In the genomic region with DNA sequence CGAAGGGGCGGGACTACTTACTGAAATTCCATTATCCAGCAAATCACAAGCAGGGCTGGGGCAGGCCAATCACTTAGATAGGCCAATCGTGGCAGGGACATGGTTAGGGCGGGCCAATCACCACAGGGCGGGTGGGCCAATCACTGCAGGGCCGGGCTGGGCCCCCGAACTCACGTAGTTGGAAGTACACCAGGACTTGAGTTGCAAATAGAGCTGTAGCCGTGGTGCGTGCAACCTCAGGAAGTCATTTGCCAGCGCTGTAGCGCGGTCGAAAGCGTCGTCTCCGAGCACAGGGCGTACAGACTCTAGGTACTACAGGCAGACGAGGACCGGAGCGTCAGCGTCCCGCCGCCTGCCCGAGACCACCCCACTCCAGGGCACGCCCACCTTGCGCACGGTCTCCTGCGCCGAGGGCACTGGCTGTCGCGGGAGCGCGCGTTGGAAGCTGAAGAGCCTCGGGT, we compare ENCODE assay signal across 8 mouse cellular contexts. TPM values are rescaled to one million over a fixed set of nuclear protein-coding genes. Genes with fewer than 3 reads are reported as not detected.
DNase-seq lines count a peak whose midpoint lies in the region; ATAC-seq and TF ChIP-seq lines count a peak whose summit lies in the region.

No protein-coding gene starts in this region.

- peak overlapping the region; percentile 82 to 85 for H3K4me3 ChIP-seq in ES-E14 (ENCODE audit: insufficient read depth in 1 of 2, low read depth in 1 of 2, low read length in 2 of 2, poor library complexity in 1 of 2, severe bottlenecking in 1 of 2)
- H3K4me3 ChIP-seq in forebrain, embryonic 15.5 days, result peak overlapping the region; percentile 68
- H3K4me3 ChIP-seq in lung, embryonic 14.5 days (ENCODE audit: low read depth, low read length), result peak overlapping the region; percentile 55
- H3K4me3 ChIP-seq in olfactory bulb, adult 2 months (ENCODE audit: insufficient read depth, low read depth, low read length), result peak overlapping the region; percentile 55

- peak overlapping the region; percentile 95 for H3K4me2 ChIP-seq in forebrain, embryonic 15.5 days (replicated peaks)
- H3K4me2 ChIP-seq in lung, embryonic 14.5 days, result peak overlapping the region; percentile 77

- H3K4me1 ChIP-seq in ES-E14 (ENCODE audit: control insufficient read depth in 2 of 2, insufficient read depth in 2 of 2, low read length in 2 of 2, poor library complexity in 1 of 2), result peaks cover 0 to 14% of the 10 kb centered on the region in 2 experiments; a peak in 1 of 4 replicates
- H3K4me1 ChIP-seq in forebrain, embryonic 15.5 days, result peaks cover 48% of the 10 kb centered on the region
- H3K4me1 ChIP-seq in lung, embryonic 14.5 days (ENCODE audit: insufficient read depth), result no peaks in the 10 kb centered on the region; the same call in 1 of the 2 replicates
- H3K4me1 ChIP-seq in olfactory bulb, adult 2 months (ENCODE audit: control insufficient read depth, insufficient read depth, low read length), result peaks cover 31% of the 10 kb centered on the region

- H3K36me3 ChIP-seq in ES-E14 (ENCODE audit: control insufficient read depth, insufficient read depth, low read length, poor library complexity, severe bottlenecking), result peaks cover 16% of the 10 kb centered on the region; the same call in 1 of the 2 replicates
- peaks cover 23% of the 10 kb centered on the region for H3K36me3 ChIP-seq in forebrain, embryonic 15.5 days
- peaks cover 8% of the 10 kb centered on the region; the same call in 1 of the 2 replicates for H3K36me3 ChIP-seq in lung, embryonic 14.5 days (ENCODE audit: insufficient read depth)

- H3K9ac ChIP-seq in ES-E14 (ENCODE audit: insufficient read depth, low read depth, low read length, poor library complexity, severe bottlenecking), result peak overlapping the region; percentile 77
- H3K9ac ChIP-seq in forebrain, embryonic 15.5 days (replicated peaks), result peak overlapping the region; percentile 56
- peak overlapping the region; percentile 59 for H3K9ac ChIP-seq in lung, embryonic 14.5 days

- under 1% methylated on average over 36 of the region's 36 CpGs for WGBS in forebrain, embryonic 15.5 days
- 1% methylated on average over 36 of the region's 36 CpGs for WGBS in lung, embryonic 14.5 days
- 3% methylated on average over 36 of the region's 36 CpGs for WGBS in olfactory bulb, adult 2 months

- no peaks in the 10 kb centered on the region for H3K9me3 ChIP-seq in ES-E14 (ENCODE audit: control insufficient read depth, insufficient read depth, low read depth, low read length)
- H3K9me3 ChIP-seq in forebrain, embryonic 15.5 days, result no peaks in the 10 kb centered on the region
- H3K9me3 ChIP-seq in lung, embryonic 14.5 days (ENCODE audit: low read depth, low read length), result no peaks in the 10 kb centered on the region

- no peaks in the 10 kb centered on the region for H3K27me3 ChIP-seq in forebrain, embryonic 15.5 days
- no peaks in the 10 kb centered on the region for H3K27me3 ChIP-seq in lung, embryonic 14.5 days (ENCODE audit: insufficient read depth, low read length)

- peak; percentile 96 for ATAC-seq in forebrain, embryonic 15.5 days (replicated peaks)
- ATAC-seq in lung, embryonic 14.5 days (ENCODE audit: insufficient read depth), result peak; percentile 97

- no peak for TF ChIP-seq CTCF in lung, embryonic 14.5 days (IDR thresholded peaks at IDR 0.05; ENCODE audit: low read depth)
- no peak for TF ChIP-seq CTCF in olfactory bulb, adult 2 months (IDR thresholded peaks at IDR 0.05; ENCODE audit: insufficient read depth, low read depth, low read length)

- DNase-seq in ES-E14 (ENCODE audit: low read depth, low spot score), result peak; percentile 90
- peak; percentile 79 for DNase-seq in cerebellum, adult 11 months
- peak; percentile 77 to 82 for DNase-seq in heart, postnatal 14 days
- peak; percentile 75 to 90 for DNase-seq in layer of hippocampus, adult 18-20 months (ENCODE audit: low spot score in 2 of 2)
- DNase-seq in lung, embryonic 14.5 days, result peak; percentile 96
- peak; percentile 62 to 70 for DNase-seq in thymus, adult 18-20 months

- intact Hi-C loops in heart, postnatal 14 days (cut with DNase I), result no loop called here

- in situ Hi-C loops in ES-E14 (cut with MboI; ENCODE audit: low sequenced_read_pairs in 2 of 2, unreplicated experiment in 2 of 2), result no loop called here

- peak overlapping the region; percentile 72 for H3K27ac ChIP-seq in ES-E14 (ENCODE audit: insufficient read depth, low read depth, low read length, poor library complexity, severe bottlenecking)
- peak overlapping the region; percentile 90 for H3K27ac ChIP-seq in forebrain, embryonic 15.5 days (replicated peaks)
- peak overlapping the region; percentile 88 for H3K27ac ChIP-seq in lung, embryonic 14.5 days (ENCODE audit: low read depth)
- peak overlapping the region; percentile 39 for H3K27ac ChIP-seq in olfactory bulb, adult 2 months (ENCODE audit: insufficient read depth, low read depth, low read length)

- TF ChIP-seq POLR2A in olfactory bulb, adult 2 months (IDR thresholded peaks at IDR 0.05; ENCODE audit: insufficient read depth, low read depth, low read length), result no peak

TF ChIP-seq in ES-E14, 5 proteins besides CTCF, POLR2A, EP300 and RAD21:
- no peak for TF ChIP-seq ZNF384 (IDR thresholded peaks at IDR 0.05; ENCODE audit: low read depth, low read length)
- TF ChIP-seq CHD2 (IDR thresholded peaks at IDR 0.05; ENCODE audit: low read depth, low read length), result peak; percentile 80; the same call in 1 of the 2 replicates

RNA-seq across cellular contexts. Expression of gene Cpt1c, which starts 4.4 kb away (rescaled TPM):
- total RNA-seq in ES-E14 (2012; rRNA removed), result 60.3 and 123 TPM in 2 replicates
- 48.2 and 51.6 TPM in 2 replicates for polyA plus RNA-seq in forebrain, embryonic 15.5 days (2015; fragmentation: Nextera tagmentation; extraction: Ambion mirVana)
- total RNA-seq in heart, postnatal 14 days (2021), result 1 to 10 TPM; 3.1 to 3.5 TPM
- total RNA-seq in layer of hippocampus, adult 18-20 months (2021), result 100 to 1,000 TPM; 129 to 136 TPM
- 14.9 and 15.5 TPM in 2 replicates for polyA plus RNA-seq in lung, embryonic 14.5 days (2014; fragmentation: Nextera tagmentation; extraction: Ambion mirVana)
- polyA plus RNA-seq in olfactory bulb, adult 2 months (2012; ENCODE audit: insufficient read depth, insufficient read length, low replicate concordance, missing spikeins), result not detected in 2 replicates

RNA-seq across cellular contexts. Expression of gene Prmt1, which starts 16.1 kb away (rescaled TPM):
- 413 and 429 TPM in 2 replicates for total RNA-seq in ES-E14 (2012; rRNA removed)
- polyA plus RNA-seq in forebrain, embryonic 15.5 days (2015; fragmentation: Nextera tagmentation; extraction: Ambion mirVana), result 703 and 728 TPM in 2 replicates
- 100 to 1,000 TPM; 119 to 128 TPM for total RNA-seq in heart, postnatal 14 days (2021)
- 100 to 1,000 TPM; 172 to 183 TPM for total RNA-seq in layer of hippocampus, adult 18-20 months (2021)
- polyA plus RNA-seq in lung, embryonic 14.5 days (2014; fragmentation: Nextera tagmentation; extraction: Ambion mirVana), result 228 and 238 TPM in 2 replicates
- polyA plus RNA-seq in olfactory bulb, adult 2 months (2012; ENCODE audit: insufficient read depth, insufficient read length, low replicate concordance, missing spikeins), result not detected in 2 replicates

RNA-seq across cellular contexts. Expression of gene Irf3, which starts 27.2 kb away (rescaled TPM):
- total RNA-seq in ES-E14 (2012; rRNA removed), result 45.9 and 68.4 TPM in 2 replicates
- polyA plus RNA-seq in forebrain, embryonic 15.5 days (2015; fragmentation: Nextera tagmentation; extraction: Ambion mirVana), result 62.6 and 66.6 TPM in 2 replicates
- total RNA-seq in heart, postnatal 14 days (2021), result 10 to 100 TPM; 36.5 to 40.2 TPM
- total RNA-seq in layer of hippocampus, adult 18-20 months (2021), result 10 to 100 TPM; 41.5 to 43.7 TPM
- polyA plus RNA-seq in lung, embryonic 14.5 days (2014; fragmentation: Nextera tagmentation; extraction: Ambion mirVana), result 78.7 and 83.0 TPM in 2 replicates
- polyA plus RNA-seq in olfactory bulb, adult 2 months (2012; ENCODE audit: insufficient read depth, insufficient read length, low replicate concordance, missing spikeins), result not detected in 2 replicates

RNA-seq across cellular contexts. Expression of gene Tsks, which starts 27.3 kb away (rescaled TPM):
- total RNA-seq in ES-E14 (2012; rRNA removed), result 0.49 and 0.85 TPM in 2 replicates
- not detected in 2 replicates for polyA plus RNA-seq in forebrain, embryonic 15.5 days (2015; fragmentation: Nextera tagmentation; extraction: Ambion mirVana)
- total RNA-seq in heart, postnatal 14 days (2021), result not detected
- 1 to 10 TPM in 1 of 2 experiments, under 1 TPM in 1; 0.79 to 1.2 TPM for total RNA-seq in layer of hippocampus, adult 18-20 months (2021)
- 0.11 and 0.14 TPM in 2 replicates for polyA plus RNA-seq in lung, embryonic 14.5 days (2014; fragmentation: Nextera tagmentation; extraction: Ambion mirVana)
- not detected in 2 replicates for polyA plus RNA-seq in olfactory bulb, adult 2 months (2012; ENCODE audit: insufficient read depth, insufficient read length, low replicate concordance, missing spikeins)

RNA-seq across cellular contexts. Expression of gene Bcl2l12, which starts 28.3 kb away (rescaled TPM):
- total RNA-seq in ES-E14 (2012; rRNA removed), result 11.9 and 13.0 TPM in 2 replicates
- 19.2 and 21.8 TPM in 2 replicates for polyA plus RNA-seq in forebrain, embryonic 15.5 days (2015; fragmentation: Nextera tagmentation; extraction: Ambion mirVana)
- 10 to 100 TPM; 10.4 to 12.3 TPM for total RNA-seq in heart, postnatal 14 days (2021)
- total RNA-seq in layer of hippocampus, adult 18-20 months (2021), result 1 to 10 TPM; 3.1 TPM
- polyA plus RNA-seq in lung, embryonic 14.5 days (2014; fragmentation: Nextera tagmentation; extraction: Ambion mirVana), result 69.9 and 76.9 TPM in 2 replicates
- not detected in 2 replicates for polyA plus RNA-seq in olfactory bulb, adult 2 months (2012; ENCODE audit: insufficient read depth, insufficient read length, low replicate concordance, missing spikeins)

Comparison
In these comparisons a context has a peak if more than half of its experiments do, and no peak if none do; other contexts are left out.
1. Peak in every context shown above with its lines: DNase-seq, ATAC-seq, H3K4me3 ChIP-seq and H3K27ac ChIP-seq.
2. H3K27ac ChIP-seq: peak in every context shown above with its lines; median percentile 90 in forebrain, embryonic 15.5 days; 88 in lung, embryonic 14.5 days; 72 in ES-E14; 39 in olfactory bulb, adult 2 months.
3. RNA of gene Cpt1c, which starts 4.4 kb away (total RNA-seq): 129 to 136 TPM in layer of hippocampus, adult 18-20 months and 60.3 to 123 TPM in ES-E14; 3.1 to 3.5 TPM in heart, postnatal 14 days; every median in the first group is over 10 times any median in the second.